Mouse (Mus musculus) v-Abl transformed pro-B cells (cell line): ENCODE results near the gene Dlg4.

Source experiments
- in situ Hi-C, 2 experiments: fragments of 400-800 bp; cut with MboI; formaldehyde crosslinking; loops; one replicate each; pipeline ENCODE4 v1.15.1; 2025; ENCODE audit not compliant: unreplicated experiment in 2 of 2

The Dlg4 gene

GRCm38 (mm10) chr11:70016669-70017068 lies at the start of gene Dlg4:
Gene Dlg4 (plus strand): TSS chr11:70016942.
- in situ Hi-C loops = loop anchor here in 1 of 2 experiments (10.0 kb wide), 1 partner anchor 82 kb away; the partner anchor contains the start of gene Ybx2

DNA sequence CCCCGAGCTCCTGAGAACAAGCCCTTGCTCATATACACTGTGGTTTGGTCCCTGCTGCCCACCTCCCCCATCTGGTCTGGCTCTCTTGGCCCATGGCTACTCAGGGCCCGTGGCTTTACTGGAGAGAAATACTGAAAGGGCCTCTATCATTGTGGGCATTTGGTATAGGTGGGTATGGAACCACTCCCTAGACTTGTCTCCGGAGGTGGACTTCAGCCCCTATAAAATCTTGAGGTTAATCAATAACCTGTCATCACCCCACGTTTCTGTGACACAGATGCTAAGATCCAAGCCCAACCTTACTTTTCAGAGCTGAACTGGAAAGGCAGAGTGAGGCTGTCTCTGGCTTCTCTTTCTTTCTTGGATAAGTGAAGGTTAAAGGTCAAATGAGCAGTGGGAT lies 47.9 kb upstream of the Dlg4 start:
- in situ Hi-C loops = no loop called here

- in situ Hi-C loops = no loop called here
Observed at GRCm38 (mm10) chr11:69970222-69970621, 46.5 kb upstream of the Dlg4 start.

- in situ Hi-C loops = no loop called here
Observed at GRCm38 (mm10) chr11:69970775-69971174, 46.0 kb upstream of the Dlg4 start.

GRCm38 (mm10) chr11:69974907-69975306 lies 41.8 kb upstream of the Dlg4 start:
- in situ Hi-C loops = loop anchor here in 1 of 2 experiments (25.0 kb wide), 2 partner anchors 563 to 913 kb away; partner anchors contain the start of genes Borcs6, Kdm6b and Tmem107

- in situ Hi-C loops = loop anchor here in 1 of 2 experiments (25.0 kb wide), 2 partner anchors 564 to 914 kb away; partner anchors contain the start of genes Borcs6, Kdm6b and Tmem107
Observed at GRCm38 (mm10) chr11:69976271-69976670, 40.5 kb upstream of the Dlg4 start.

DNA sequence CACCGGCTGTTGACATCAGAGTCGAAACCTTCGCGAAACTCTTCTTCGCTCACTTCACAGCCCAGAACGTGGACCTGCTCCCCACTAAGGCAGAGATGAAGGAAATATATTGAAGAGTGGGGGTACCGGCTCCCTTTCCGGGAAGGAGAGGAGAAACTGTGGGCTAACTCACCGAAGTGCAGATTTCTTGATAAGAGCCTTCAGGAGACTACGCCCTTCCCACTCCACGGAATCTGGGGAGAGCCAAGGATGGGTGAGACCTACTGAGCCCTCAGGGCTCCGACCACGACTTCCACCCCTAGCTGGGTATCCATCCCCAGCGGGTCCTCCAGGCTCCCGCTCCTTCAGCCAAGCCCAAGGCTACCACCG lies 36.9 kb upstream of the Dlg4 start:
- in situ Hi-C loops = loop anchor here in 1 of 2 experiments (25.0 kb wide), 2 partner anchors 568 to 918 kb away; partner anchors contain the start of genes Borcs6, Kdm6b and Tmem107

DNA sequence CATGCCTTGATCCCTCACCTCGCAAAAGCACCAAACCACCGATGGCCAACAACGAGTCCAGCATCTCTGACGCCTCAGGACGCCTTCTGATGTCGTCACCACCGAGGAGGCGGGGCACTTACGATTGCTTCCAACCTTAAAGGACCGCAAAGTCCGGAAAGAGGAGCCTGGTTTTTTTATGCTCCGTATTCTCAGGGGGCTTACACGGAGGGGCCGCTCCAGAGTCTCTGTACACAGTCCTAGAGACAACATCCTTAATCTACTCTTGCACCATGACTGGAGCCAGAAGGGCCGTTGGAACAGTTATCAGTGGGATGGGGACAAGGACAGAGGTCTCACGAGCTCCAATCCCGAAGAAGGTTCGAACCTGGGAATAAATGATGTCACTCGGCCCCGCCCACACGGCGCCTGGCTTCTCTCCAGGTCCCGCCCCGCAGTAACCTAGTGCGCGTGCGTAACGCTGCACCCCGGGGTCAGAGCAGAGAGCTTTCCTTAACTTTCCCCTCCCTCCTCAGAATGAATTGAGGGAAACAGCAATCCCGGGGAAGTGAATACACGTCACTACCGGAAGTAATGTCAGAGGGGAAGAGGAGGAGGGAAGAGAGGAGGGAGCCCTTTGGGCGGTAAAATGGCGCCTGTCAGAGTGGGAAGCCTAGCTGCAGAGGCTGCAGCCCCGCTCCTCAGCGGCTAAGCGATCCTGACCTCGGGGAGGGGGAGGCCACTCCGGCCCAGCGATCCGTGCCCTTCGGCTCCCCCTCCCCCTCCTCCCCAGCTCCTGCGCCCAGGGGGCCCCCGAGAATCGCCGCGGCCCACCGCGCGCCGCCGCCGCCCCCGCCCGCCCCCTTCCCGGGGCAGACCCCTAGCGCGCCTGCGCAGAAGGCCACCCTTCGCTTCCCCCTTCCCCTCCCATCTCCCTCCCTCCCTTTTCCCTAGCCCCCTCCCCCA lies 36.3 kb upstream of the Dlg4 start:
- in situ Hi-C loops = loop anchor here in 1 of 2 experiments (25.0 kb wide), 2 partner anchors 568 to 918 kb away; partner anchors contain the start of genes Borcs6, Kdm6b and Tmem107

- in situ Hi-C loops = loop anchor here in 1 of 2 experiments (25.0 kb wide), 2 partner anchors 569 to 919 kb away; partner anchors contain the start of genes Borcs6, Kdm6b and Tmem107
Observed at GRCm38 (mm10) chr11:69981141-69981762, 35.5 kb upstream of the Dlg4 start, which contains the start of gene Ctdnep1. Gene Ctdnep1 (plus strand): TSS chr11:69981156.

GRCm38 (mm10) chr11:69982225-69982624 lies 34.5 kb upstream of the Dlg4 start, which contains the start of gene Elp5:
Gene Elp5 (minus strand): TSS chr11:69982517.
- in situ Hi-C loops = loop anchor here in 1 of 2 experiments (25.0 kb wide), 2 partner anchors 570 to 920 kb away; partner anchors contain the start of genes Borcs6, Kdm6b and Tmem107

DNA sequence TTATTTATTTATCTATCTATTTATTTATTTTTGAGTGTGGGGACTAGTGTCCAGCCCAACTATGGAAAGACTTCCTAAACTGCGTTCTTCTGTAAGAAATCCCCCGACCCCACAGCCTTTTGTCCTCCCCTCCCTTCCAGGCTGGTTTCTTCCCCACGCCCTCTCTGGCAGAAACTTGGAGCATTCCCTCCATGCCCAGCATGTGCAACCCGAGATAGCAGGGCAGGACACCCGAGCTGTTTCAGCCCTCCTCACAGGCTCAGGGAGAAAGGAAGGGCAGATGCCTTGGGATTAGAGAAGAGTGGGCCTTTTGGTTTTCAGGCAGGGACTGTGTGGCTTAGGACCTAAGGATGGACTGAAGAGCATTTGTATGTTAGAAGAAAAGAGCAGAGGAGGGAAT lies 33.9 kb upstream of the Dlg4 start:
- in situ Hi-C loops = loop anchor here in 1 of 2 experiments (25.0 kb wide), 2 partner anchors 571 to 921 kb away; partner anchors contain the start of genes Borcs6, Kdm6b and Tmem107

DNA sequence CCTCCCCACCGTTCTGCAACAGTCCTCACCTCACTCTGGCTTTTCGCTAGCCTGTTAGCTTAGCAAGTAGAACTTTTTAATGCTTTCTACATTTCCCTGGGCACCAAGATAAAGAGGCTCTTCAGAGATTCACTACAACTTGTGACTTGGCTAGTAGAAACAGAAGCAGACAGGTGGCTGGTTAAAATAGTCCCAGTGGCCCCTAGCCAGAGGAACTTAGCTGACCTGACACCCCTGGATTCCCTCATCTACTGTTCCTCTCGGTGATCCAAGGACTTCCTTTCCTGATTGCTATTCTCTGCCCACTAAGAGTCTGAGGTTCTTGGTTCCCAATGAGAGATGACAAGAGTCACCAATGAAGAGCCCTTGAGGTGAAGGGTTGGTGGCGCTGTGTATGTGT lies 33.4 kb upstream of the Dlg4 start:
- in situ Hi-C loops = loop anchor here in 1 of 2 experiments (25.0 kb wide), 2 partner anchors 571 to 921 kb away; partner anchors contain the start of genes Borcs6, Kdm6b and Tmem107

GRCm38 (mm10) chr11:69984431-69984830 lies 32.3 kb upstream of the Dlg4 start:
- in situ Hi-C loops = loop anchor here in 1 of 2 experiments (25.0 kb wide), 2 partner anchors 572 to 922 kb away; partner anchors contain the start of genes Borcs6, Kdm6b and Tmem107

- in situ Hi-C loops = loop anchor here in 1 of 2 experiments (25.0 kb wide), 2 partner anchors 578 to 928 kb away; partner anchors contain the start of genes Borcs6, Kdm6b and Tmem107
Observed at GRCm38 (mm10) chr11:69989949-69990348, 26.8 kb upstream of the Dlg4 start.

DNA sequence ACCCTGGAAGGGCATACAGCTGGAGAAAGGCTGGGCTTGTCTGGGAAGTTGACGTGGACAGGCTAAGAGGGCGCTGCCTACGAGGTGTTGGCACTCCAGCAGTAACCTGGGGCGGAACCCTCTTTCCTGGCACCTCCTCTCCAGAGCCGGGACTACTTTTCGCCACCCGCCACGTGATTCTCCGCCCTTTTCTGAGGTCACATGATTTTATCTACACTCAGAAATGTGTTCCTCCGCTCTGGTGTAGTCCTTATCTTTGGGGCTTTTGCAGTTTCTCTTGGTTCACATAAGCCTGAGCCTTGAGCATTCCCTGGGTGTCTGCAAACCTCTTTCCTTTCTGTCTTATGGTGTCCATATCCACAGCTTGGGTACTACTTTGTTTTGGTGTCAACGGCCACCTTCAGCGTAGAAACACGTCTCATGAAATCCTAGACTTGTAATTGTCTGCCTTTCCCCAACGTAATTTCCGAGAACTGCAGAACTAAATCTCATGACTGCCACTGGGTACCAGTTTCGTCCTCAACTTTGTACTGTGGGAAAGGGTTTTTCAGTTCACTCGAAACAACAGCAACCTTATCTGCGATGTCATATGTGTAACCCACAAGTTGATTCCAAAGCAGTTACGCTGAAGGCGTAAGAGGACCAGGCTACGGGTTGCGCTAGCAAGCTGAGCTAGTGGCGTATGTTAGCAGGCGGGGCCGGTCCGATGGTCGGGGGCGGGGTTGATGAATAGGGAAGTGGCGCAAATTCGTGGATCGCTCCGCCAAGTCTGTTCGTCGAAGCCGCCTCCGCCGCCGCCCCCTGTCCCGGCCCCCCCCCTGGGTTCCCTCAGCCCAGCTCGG lies 25.7 kb upstream of the Dlg4 start, which contains the start of gene Gabarap:
Gabarap (plus strand) TSS at position 294 of the 842 bp plus-strand sequence.
- in situ Hi-C loops = loop anchor here in 1 of 2 experiments (25.0 kb wide), 2 partner anchors 579 to 929 kb away; partner anchors contain the start of genes Borcs6, Kdm6b and Tmem107

DNA sequence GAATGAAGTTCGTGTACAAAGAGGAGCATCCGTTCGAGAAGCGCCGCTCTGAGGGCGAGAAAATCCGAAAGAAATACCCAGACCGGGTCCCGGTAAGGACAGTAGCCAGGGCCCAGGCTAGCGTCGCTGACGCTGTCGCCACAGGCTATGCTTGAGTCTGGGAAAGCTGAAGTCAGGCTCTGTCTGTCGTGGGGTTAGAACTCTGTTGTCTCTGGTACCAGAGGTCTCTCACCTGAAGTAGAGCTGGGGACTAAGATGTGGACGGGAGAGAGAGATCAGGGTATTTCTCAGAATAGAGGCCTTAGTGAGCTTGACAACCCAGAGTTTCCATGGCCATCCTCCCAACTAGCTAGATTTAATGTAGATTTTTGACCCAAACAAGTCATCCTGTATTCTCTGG lies 25.0 kb upstream of the Dlg4 start:
- in situ Hi-C loops = loop anchor here in 1 of 2 experiments (25.0 kb wide), 2 partner anchors 579 to 929 kb away; partner anchors contain the start of genes Borcs6, Kdm6b and Tmem107

- in situ Hi-C loops = loop anchor here in 1 of 2 experiments (25.0 kb wide), 2 partner anchors 580 to 930 kb away; partner anchors contain the start of genes Borcs6, Kdm6b and Tmem107
Observed at GRCm38 (mm10) chr11:69992396-69992795, 24.3 kb upstream of the Dlg4 start.

DNA sequence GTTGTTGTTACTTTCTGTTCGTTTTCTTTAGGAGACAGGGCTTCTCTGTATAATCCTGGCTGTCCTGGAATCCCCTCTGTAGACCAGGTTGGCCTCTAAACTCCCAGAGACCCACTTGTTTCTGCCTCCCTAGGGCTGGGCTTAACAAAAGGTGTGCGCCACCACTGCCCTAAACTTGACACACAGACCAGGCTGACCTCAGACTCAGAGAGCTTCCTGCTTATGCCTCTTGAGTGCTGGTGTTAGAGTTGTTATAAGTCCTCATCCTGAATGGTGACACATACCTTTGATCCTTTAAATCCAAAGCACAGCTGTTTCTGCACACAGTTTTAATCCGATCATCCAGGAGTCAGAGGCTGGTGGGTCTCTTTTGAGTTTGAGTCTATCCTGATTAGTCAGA lies 23.8 kb upstream of the Dlg4 start:
- in situ Hi-C loops = loop anchor here in 1 of 2 experiments (25.0 kb wide), 2 partner anchors 581 to 931 kb away; partner anchors contain the start of genes Borcs6, Kdm6b and Tmem107
